Mouse (Mus musculus) adrenal gland, postnatal 14 days (tissue): Measurements from ENCODE around the gene Crabp2. TPM values are rescaled to one million over a fixed set of nuclear protein-coding genes. Genes with fewer than 3 reads are reported as not detected.

Experiments
- DNase-seq: peaks from one replicate; pipeline ENCODE4 v3.0.0; 2021; ENCODE audit warnings: mixed read lengths
- total RNA-seq: library from RNA; stranded (reverse); gene quantifications from 2 replicates; pipeline ENCODE4 v1.2.3, GENCODE M21; 2021

The Crabp2 gene
- total RNA-seq, 1 experiment from 2014 or later, result not detected

- DNase-seq, result no peak
Observed at GRCm38 (mm10) chr3:87927452-87927851, 21.0 kb upstream of the Crabp2 start.

- DNase-seq, result no peak
Observed at GRCm38 (mm10) chr3:87929341-87930077, 19.0 kb upstream of the Crabp2 start.

- DNase-seq, result peak; percentile 98
Observed at GRCm38 (mm10) chr3:87930078-87930795, 18.2 kb upstream of the Crabp2 start, which contains the start of the genes Isg20l2 and Rrnad1. TSS of gene Isg20l2 (plus strand) at chr3:87930314. TSS of gene Rrnad1 (minus strand) at chr3:87930717.

GRCm38 (mm10) chr3:87934026-87934425 is 14.4 kb upstream of the Crabp2 start:
- DNase-seq, result no peak

GRCm38 (mm10) chr3:87934501-87934900 is 14.0 kb upstream of the Crabp2 start:
- no peak for DNase-seq

- DNase-seq, result no peak
Observed at GRCm38 (mm10) chr3:87935201-87935600, 13.3 kb upstream of the Crabp2 start.

- DNase-seq, result peak; percentile 90
Observed at GRCm38 (mm10) chr3:87935776-87936175, 12.7 kb upstream of the Crabp2 start.

GRCm38 (mm10) chr3:87940611-87941010 is 7.9 kb upstream of the Crabp2 start:
- DNase-seq, result no peak

- no peak for DNase-seq
Observed at GRCm38 (mm10) chr3:87942471-87942870, 6.0 kb upstream of the Crabp2 start.

GRCm38 (mm10) chr3:87943586-87943985 is 4.9 kb upstream of the Crabp2 start:
- no peak for DNase-seq

- no peak for DNase-seq
Observed at GRCm38 (mm10) chr3:87944838-87945600, 3.4 kb upstream of the Crabp2 start.

- DNase-seq, result no peak
Observed at GRCm38 (mm10) chr3:87945781-87946540, 2.5 kb upstream of the Crabp2 start.

GRCm38 (mm10) chr3:87946541-87946860 is 2.0 kb upstream of the Crabp2 start:
- DNase-seq, result no peak

- no peak for DNase-seq
Observed at GRCm38 (mm10) chr3:87947056-87947810, 1.2 kb upstream of the Crabp2 start.

GRCm38 (mm10) chr3:87947811-87948199 is 661 bp upstream of the Crabp2 start:
- no peak for DNase-seq

- DNase-seq, result no peak
Observed at GRCm38 (mm10) chr3:87949266-87949954, 944 bp downstream of the Crabp2 start.

- no peak for DNase-seq
Observed at GRCm38 (mm10) chr3:87949955-87950515, 1.6 kb downstream of the Crabp2 start.

- no peak for DNase-seq
Observed at GRCm38 (mm10) chr3:87951946-87952345, 3.5 kb downstream of the Crabp2 start.

- no peak for DNase-seq
Observed at GRCm38 (mm10) chr3:87952440-87952839, 4.0 kb downstream of the Crabp2 start.

- DNase-seq, result no peak
Observed at GRCm38 (mm10) chr3:87958056-87958455, 9.6 kb downstream of the Crabp2 start.
